Mouse (Mus musculus) NIH3T3 (cell line): ENCODE data around the gene Tmem207.
A peak's percentile ranks its signal among the peaks of the same experiment; 100 is the strongest.
"Not testable (repeated sequence)": the region's sequence is repeated elsewhere in the genome, so short reads cannot be mapped to it uniquely, and the experiment has no call there.

ENCODE experiments used
- DNase-seq: peaks from one replicate; pipeline ENCODE4 v3.0.0-alpha.2; 2012; ENCODE audit warnings: low read depth

Gene Tmem207

DNA sequence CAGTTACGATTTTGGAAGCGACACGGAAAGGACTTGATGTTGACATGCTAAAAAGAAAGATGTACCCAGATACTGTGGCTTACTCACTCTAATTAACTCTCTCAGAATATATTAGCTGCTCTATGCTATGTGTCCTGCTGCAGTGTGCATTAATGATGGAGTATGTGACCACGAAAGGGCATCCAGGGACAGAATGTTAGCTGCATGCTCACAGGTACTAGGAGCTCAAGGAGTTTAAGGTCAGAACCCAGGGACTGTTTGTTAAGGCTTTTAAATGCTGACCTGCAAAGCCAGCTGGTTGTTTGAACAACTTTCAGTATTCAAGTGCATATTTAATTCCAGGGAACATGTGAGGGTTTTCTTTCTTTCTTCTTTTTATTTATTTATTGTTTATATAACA is at the start of gene Tmem207:
Gene Tmem207 (minus strand): TSS at position 101 of the 400 bp plus-strand sequence.
- DNase-seq, result no peak

DNA sequence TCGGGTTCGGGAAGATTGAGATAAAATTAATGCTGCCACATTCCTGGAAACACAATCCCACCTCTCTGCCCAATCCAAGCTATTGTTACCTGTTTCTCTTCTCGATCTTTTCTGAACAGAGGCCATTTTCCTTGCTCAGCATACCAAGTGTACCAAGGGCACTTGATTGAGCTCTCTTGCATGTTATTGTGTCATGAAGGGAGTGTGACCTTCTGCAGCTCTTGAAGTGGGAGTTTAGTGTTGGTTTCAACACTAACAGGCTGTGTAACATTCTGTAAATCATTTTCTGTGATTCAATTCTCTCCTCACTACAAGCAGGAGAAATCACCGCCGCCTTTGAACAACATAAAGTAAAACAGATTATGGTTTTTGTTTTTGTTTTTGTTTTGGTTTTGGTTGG is 47.6 kb upstream of the Tmem207 start:
- DNase-seq, result no peak

DNA sequence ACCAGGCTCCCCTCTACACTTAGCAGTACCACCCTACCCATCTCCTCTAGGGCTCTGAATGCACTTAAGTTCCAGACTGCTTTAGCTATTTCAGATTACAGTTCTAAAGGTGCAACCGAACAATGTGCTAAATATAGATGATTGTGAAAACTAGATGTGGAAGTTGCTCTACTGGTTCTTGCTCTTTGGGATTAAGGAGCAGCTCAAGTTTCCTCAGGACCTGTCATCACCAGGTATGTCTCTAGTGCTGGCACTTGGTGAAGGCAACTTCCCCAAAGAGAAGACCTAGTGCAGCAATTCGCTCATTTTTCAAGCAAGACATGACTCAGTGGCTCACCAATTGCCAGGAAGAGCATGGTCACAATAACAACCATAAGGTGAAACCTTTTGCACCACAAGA is 45.3 kb upstream of the Tmem207 start:
- no peak for DNase-seq

DNA sequence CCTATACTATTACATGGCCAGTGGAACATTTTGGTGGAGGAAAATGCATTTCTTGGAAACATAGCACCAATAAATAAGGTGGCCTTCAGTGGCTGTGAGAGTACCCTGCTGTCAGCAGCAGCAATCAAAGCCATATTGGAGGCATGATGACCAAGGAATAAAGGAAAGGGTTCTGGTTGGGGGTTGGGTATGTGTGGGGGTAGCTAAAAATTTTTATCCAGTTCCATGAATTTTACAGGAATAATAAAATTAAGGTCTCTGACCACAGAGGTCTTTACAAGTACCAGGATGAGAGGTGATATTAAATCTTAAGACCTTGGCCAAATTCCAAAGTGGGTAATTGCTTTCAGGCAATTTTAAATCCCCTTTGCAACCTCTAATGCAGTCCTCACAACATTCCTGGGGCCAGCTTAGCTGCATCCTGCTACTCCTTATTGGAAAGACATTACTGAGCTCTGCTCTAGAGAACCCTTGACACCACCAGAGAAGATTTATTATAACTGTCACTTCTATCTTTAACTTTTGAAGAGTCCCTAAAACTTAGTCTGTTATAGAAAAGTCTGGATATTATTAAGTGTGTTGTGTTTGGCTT is 42.9 kb upstream of the Tmem207 start:
- no peak for DNase-seq

DNA sequence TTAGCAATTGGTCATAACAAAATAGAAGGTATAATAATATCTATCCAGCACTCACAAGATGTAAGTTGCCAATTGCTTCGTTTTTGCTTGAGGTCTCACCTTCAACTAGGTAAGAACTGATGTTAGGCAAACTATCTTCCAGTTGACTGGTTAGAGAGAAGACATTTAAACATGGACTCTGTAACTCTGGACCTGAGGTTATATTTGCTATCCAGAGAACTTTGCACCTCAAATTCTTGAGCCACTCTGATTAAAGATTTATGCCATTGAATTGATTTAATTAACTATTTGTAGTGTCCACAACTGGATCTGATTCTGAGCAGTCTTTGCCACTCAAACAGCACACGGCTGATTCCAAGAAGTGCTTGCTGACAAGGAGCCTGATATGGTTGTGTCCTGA is 36.2 kb upstream of the Tmem207 start:
- DNase-seq, result no peak

DNA sequence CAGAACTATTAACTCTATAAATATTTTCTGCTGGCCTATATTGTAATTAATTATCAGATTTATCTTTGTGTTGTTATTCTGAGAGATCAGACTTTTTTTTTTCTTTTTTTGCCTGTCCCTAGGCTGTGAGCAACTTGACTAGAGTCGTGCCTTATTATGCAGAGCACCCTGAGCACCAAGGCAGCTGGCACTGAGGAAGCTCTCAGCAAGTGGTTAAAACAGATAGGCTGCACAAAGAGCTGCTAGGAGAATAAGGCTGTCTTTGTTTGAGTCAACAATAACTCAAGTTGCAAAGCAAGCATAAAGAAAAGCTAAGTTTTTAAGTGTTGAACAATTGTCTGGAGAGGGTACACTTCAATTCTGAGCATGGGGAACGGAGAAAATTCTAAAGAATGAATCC is 35.2 kb upstream of the Tmem207 start:
- DNase-seq, result no peak

DNA sequence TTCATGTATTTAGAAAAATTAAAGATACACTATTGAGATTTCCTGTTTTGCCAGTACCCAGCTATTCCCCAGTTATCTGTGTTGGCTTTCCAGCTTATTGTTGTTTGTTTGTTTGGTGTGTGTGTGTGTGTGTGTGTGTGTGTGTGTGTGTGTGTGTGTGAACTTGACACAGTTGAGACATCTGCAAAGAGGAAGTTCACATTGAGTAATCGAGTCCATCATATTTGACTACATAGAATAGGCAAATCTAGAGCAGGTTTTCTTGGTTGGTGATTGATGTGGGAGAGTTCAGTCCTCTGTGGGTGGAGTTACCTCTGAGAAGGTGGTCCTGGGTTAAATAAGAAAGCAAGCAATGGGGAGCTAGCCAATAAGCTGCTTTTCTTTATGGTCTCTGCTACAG is 32.2 kb upstream of the Tmem207 start:
- no peak for DNase-seq

DNA sequence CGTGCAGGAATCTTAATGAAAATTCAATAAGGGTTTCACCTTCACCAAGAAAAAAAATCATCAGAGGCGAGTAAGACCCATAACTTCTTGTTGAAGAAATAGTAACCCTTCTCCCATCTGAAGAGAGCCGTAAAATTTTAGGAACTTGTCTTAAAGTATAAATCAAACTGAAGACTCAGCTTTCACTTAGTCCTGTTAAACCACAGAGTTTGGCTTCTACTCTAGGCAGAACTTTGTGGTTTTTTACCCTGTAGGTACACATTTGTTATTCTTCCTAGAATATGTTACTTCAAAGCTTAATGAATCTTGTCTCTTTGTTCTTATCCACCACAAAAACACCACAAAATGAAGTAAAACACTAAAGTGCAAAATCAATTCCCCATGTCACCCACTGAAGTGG is 25.7 kb upstream of the Tmem207 start:
- DNase-seq, result no peak

DNA sequence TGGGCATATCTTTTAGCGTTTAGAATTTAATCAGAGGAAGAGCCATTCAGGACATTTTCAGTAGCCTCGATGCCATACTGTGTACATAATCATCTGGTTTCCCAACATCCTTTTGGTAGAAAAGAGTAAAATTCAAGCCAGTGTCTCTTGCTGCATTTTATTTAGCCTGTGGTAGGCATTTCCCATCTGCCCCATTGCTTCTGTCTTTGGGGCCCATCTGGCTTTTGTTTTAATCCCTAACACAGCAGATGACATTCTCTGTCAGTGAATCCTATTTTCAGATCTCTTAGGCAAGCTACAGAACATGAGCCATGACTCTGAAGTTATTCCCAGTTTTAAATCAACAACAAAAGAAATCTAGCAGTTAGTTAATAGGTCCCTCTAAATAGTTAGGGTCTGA is 22.7 kb upstream of the Tmem207 start:
- no peak for DNase-seq

DNA sequence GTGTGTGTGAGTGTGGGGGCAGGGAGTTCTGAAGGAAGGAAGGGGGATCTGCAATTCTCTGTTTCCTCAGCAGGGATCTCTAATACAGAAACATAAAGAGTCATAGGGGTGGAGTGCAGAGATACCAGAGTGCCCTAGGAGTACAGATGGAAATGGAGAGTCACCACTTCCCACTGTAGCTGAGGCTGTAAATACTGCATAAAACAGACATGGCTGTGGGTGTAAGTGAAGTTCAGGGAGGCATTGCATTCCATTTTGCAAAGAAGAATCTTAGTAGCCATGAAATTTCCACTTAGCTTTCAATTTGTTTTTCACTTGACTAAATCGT is 20.3 kb upstream of the Tmem207 start:
- no peak for DNase-seq

DNA sequence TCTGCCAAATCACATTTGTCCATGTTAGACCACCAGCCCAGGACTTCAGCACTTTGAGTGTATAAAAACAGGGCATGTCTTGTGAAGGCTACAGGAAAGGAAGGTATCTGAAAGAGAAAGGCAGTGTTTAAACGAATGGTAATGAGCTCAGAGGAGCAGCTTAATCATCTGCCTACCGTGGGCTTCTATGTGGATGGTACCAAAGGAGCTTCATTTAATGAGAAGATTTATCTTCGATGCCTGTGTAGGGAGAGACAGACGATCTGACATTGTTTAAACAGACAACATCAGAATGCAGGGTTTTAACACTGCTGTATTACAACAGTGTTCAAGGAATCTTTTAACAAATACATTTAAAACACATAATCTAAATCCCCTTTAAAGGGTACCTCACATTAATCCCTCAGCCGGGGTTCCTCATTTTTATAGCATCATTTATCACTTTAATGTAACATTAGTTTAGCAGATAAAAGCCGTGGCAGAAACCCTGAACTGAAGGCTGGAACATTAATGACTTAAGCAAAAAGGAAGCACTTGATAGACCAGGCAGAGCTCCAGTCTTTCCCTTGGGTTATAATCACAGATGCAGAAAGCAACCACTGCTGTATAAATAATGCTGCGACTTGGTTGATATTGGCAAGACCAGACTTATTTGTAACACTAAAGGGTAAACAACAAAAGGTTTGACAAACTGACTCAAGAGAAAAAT is 19.8 kb upstream of the Tmem207 start:
- no peak for DNase-seq

DNA sequence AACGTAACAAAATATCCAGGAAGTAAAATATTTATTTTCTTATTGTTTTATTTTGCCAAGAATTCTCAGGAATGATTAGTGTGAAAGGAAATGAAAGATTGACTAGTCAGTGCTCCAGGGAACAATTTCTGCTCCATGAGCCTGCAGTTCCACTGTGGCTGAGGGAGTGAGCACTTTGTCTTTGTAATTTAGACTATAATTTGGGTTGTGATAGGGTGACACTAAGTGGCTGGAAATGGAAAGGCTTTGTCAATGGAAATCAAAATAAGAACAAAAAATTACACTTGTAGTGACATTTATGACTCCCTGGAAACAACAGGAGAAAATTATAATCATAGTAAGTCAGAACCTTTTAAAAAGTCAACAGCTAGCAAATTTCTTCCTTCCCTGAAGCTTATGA is 5.7 kb upstream of the Tmem207 start:
- DNase-seq, result no peak

DNA sequence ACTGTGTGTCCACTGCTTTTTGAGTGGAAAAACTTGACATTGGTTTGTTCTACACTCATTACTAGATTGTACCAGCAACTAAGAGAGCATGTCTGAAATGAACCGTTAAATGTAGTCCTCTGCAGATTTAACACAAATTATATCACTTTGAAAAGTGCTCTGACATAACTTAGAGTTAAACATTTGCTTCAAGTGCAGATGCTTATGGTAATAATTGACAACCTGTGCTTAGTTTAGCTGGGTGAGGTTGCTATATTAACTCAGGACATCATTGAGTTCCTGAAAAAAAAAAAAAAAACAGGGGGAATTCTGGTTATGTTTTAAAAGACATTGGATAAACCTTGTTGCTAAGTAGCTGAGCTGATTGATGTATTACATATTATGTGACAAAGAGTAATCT is 3.9 kb upstream of the Tmem207 start:
- no peak for DNase-seq

DNA sequence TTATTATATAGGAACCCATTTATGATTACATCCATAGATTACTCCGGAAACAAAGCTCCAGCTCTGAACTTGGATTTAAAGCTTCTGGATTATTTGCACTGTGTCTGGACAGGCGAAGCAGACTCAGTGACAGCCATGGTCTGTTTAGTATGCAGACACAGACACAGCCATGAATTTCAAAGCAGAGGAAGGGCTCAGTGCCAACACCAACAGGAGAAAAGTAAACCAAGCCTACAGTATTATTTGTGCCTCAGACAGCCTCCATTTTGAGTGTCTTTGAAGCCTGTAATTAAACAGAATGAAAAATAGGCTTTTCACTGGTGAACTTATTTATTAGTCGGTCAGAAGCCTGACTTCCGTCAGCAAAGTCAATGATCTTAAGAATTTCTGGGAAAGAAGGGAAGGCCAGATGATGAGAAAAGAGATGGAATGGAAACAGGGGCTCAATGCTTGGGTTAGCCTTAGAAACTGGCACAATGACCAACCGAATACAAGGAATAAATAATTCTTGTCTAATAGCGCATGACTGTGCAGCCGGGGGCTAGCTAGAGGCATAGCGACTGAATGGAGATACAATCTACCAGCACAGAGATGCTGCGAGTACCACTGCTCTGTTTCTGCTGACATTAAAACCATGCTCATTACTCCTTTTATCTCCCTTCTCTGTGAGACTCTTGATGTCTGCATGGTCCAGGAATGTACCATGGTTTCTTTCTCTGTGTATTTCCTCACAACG is 1.5 kb upstream of the Tmem207 start:
- no peak for DNase-seq

DNA sequence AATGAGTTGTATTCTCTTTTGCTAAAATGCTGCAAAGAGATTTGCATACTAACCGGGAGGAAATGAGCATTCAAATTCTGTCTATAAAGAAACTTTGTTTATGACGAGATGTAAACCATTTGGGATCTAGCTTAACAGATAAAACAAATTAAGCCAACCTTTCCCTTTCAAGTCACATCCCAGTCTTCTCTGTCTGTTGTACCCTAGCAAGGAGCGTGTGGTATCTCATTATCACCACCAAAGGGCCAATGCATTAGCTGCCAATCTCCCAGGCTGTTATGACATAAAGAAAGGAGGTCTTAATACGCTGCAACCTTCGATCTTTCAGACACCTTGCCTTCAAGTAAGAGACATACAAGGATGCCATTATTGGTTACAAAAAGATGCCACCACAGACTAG is 737 bp downstream of the Tmem207 start:
- no peak for DNase-seq

DNA sequence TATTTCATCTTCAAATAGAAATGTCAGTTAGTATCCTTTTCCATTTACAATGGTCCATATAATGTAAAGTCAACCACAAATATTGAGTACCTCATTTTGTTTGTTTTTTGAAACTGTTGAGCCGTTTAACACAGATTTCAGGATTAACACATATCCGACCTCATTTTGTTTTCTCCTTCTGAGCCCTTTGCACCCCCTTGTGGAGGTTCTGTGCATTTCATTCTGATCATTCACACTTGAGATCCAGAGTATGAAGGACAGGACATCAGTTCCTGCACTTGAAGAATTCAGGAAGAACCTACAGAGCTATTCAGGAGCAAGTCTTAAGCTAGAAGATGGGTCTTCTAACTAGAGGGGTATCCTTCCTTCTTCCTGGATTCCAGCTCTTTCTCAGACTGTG is 7.0 kb downstream of the Tmem207 start:
- DNase-seq, result peak; percentile 74

DNA sequence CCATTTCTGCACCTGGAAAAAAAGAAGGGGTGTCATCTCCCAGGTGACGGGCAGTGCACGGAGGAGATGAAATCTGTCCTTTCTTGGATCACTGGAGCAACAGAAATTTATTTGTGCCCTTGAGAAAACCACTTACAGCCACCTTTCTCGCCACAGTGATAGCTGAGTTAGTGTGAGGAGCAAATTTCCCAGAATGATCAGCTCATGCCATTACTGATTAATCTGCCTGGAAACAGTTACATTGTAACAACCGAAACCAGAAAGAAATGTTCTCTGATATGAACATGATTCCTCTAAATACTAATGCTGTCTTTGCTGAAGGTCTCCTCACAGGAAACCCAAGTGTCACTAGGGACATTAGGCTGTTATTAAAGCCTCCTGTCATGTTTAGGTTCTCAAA is 21.6 kb downstream of the Tmem207 start:
- DNase-seq, result no peak

DNA sequence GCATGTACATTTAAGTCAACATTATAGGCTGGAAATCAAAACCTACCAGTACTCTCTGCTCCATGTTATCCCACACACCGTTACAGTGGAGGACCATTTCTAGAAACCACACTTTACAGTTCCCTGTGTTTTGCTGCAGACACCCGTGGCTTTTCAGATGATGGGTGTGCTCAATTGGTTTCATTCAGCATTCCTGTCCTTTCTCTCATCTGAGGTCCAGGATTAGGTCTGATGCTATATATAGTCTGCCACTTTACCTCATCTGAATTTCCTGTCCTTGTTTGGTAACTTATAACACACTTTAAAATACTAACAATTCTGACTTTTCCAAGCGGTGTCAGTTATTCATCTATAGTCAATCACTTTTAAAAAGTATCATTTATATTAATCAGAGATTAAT is 25.8 kb downstream of the Tmem207 start:
- no peak for DNase-seq

DNA sequence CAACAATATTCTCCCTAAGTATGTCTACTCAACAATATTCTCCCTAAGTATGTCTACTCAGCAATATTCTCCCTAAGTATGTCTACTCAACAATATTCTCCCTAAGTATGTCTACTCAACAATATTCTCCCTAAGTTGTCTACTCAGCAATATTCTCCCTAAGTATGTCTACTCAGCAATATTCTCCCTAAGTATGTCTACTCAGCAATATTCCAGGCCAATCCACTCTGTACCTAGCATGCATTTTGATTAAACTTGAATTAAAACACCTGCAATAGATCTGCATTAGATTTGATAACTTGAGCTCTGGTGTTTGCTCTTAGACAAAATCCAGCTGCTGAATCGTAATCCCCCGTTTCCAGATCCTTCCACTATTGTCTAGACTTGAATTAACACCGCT is 26.9 kb downstream of the Tmem207 start:
- DNase-seq, result not testable (repeated sequence)

DNA sequence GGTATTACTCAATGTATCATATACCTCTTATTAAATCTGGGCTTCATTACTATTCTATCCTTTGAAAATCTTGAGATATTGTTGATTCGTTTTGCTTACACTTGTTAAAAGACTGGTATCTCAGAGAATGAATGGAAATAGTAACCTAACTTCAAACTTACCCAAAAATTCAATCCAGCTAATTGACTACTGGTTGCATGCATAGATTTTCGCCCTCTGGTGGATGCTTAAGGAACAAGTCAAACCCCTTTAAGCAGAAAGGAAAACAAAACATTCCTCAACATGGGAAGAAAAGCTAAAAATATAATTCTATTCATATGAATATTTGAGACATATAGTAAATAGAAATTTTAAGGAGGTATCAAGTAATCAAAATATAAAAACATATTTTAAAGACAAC is 30.8 kb downstream of the Tmem207 start:
- DNase-seq, result peak; percentile 72

DNA sequence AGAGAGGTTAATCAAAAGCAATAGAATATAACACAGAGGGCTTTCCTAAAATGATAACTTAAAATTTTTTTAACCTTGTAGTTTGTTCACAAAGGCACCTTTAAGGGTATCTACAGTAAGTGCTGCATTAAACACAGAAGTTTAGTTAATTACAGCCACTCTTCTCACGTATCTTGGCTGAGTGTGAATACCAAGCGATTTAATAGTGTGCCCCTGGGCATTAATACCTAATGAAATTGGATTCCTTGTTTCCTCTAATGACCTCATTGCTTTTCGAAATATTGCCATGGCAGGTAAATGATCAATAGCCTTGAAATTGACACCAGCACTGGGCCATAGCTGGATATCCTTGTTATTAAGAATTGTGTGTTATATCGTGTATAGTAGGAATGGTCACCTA is 55.3 kb downstream of the Tmem207 start:
- no peak for DNase-seq

DNA sequence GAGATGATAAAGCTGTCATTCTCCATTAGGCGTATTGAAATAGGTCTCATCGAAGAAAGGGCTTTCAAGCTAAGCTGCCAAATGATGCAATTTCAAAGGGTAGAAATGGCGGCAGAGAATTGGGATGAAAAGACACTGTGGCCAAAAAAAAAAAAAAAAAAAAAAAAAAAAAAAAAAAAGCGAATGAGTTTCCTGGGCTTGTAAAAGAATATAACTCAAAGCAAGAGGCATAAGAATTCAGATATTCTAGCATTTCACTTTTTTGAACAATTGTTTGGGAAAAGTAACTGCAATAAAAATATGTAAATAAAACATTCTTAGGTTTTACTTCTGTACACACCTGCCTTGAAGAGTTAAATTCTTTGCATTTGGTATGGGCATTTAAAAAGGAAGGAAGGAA is 60.0 kb downstream of the Tmem207 start:
- DNase-seq, result no peak

DNA sequence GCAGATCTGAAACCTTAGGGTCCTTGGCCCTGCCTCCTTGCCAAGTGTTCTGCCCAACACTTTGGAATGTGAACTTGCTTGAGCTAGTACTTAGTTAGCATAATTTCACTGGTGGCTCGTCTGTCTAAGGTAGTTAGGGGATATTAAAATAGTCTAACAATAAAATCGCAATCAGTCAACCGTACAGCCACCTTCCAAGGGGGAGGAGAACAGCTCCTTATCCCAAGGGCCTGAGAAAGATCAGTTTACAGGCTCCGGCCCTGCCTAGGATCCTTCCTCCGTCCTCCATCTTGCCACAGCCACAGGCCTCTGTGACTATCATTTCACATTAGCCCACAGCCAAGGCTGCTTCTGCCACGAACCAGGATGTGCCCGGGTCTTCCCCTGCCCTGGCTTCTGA is 63.7 kb downstream of the Tmem207 start, which contains the start of gene Cldn16:
Gene Cldn16 (plus strand): TSS at position 301 of the 400 bp plus-strand sequence.
- no peak for DNase-seq

DNA sequence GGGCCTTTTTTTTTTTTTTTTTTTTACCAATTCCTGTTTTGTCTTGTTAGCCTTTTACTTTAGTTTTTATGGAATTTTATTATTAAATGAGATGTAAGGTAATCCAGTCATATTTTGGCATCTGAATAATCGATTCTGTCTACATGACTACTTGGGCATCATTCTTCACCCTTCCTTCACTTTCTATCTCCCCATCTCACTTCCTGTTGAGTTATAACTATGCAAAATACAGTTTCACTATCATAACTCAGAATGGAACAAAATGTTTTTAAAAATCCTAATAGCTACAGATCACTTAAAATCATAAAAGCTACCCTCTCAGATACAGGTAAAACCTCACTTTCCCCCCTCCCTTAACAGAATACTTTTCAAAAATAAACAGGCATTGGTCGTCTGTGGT is 70.4 kb downstream of the Tmem207 start:
- no peak for DNase-seq
